Mouse (Mus musculus): ENCODE results near the gene Pabpc4.
"Not testable (repeated sequence)": the region's sequence is repeated elsewhere in the genome, so short reads cannot be mapped to it uniquely, and the experiment has no call there.

Gene Pabpc4

GRCm38 (mm10) chr4:123248971-123249567, 13.1 kb upstream of the Pabpc4 start:
- peak; percentile 39 to 55 for DNase-seq

GRCm38 (mm10) chr4:123252214-123252613, 9.9 kb upstream of the Pabpc4 start:
- DNase-seq = peak; percentile 51 to 65

DNA sequence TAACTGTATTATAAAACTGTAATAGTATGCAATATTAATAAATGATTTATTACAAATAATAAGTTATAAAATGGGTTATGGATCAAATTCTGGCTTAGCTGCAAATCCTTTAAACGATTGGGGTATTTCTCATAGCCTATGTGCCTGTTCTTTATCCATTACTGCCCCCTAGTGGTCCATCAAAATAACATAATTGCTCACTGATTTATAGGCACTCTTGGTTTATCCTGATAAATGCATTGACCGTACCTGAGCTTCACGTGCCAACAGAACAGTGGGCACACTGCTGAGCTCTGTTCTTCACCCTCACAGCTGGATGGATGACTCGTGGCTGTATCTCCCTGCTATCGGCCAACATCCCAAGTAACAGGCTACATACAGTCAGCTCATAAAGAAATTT, 7.5 kb upstream of the Pabpc4 start:
- DNase-seq = no peak

- peak; percentile 40 to 55 for DNase-seq
Measured at GRCm38 (mm10) chr4:123260071-123260746, 1.9 kb upstream of the Pabpc4 start.

DNA sequence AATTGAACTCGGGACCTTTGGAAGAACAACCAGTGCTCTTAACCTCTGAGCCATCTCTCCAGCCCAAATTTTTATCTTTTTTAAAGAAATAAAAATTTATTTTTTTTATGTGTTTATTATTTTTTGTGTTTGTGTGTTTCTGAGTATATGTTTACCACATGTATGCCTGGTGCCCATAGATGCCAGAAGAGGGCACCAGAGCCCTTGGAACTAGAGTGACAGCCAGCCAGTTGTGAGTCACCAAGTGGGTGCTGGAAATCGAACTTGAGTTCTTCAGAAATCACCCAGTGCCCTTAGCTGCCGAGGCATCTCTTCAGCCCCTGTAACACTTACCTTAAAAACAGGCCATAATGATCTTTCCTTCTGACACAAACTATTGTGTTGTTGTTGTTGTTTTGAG, 8.9 kb downstream of the Pabpc4 start:
- no peak for DNase-seq

DNA sequence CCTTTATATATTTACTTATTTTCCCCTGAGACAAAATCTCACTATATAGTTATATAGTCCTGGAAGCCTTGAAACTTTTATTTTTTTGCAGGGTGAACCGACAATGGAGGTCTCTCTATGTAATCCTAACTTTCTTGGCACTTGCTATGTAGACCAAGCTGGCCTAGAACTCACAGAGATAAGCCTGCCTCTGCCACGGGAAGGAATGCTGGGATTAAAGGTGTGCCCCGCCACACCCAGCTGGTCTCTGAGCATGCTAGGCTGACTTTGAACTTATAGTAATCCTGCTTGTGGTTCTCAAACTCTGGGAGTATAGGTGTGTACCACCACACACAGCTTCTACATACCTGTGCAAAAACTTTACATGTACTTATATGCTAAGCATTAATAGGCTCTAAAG, 18.0 kb downstream of the Pabpc4 start:
- DNase-seq = no peak

DNA sequence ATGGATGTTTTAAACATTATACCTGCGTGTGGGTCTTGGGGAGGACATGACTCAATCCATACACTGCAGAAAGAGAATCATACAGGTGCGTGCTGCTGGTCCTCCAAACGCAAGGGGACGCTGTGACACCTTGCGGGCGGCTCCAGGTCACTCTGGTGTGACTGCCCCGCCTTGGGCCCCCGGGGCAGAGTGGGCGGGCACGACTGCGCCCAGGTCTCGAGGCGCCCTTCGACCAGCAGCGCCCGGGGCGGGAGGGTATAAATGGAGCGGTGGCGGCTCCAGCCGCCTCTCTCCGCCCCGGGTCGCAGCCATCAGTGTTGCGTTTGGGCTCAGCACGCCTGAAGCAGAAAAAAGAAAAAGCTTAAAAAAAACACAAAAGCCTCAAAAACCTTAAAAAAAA, 20.3 kb downstream of the Pabpc4 start:
- DNase-seq = peak; percentile 95 to 96

DNA sequence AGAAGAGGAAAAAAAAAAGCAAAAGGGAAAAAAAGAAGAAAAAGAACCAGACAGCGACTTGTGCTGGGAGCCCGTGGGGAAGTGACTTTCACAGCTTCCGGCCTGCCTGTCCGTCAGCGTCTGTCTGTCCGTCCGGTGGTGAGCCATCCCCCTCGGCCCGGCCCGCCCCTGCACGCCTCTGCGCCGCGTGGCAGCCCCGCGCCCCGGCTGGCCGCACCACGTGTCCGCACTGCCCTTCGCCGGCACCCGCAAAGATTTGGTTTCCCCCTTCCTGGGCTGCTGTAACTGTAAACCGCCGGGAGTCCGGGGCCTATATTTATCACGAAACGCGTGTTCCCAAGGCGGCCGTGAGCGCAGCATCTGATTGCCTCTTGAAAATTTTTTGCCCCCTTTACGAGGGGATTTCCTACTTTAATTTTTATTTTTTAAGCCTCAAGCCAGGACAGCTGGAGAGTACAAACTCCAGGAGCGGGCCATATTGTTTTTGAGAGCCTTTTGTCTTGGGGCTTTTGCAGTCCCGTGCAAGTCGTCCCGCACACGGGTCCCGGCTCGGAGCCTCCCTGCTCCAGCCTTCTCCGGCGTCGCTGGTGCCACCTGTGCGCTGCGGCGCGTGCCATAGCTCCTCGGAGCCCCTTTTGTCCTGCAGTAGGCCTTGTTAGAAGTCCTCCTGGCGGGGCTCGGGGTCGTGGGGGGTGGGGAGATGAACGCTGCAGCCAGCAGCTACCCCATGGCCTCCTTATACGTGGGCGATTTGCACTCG, 20.9 kb downstream of the Pabpc4 start:
- peak; percentile 48 to 68 for DNase-seq

GRCm38 (mm10) chr4:123283675-123284064, 21.5 kb downstream of the Pabpc4 start:
- peak; percentile 28 to 46 for DNase-seq

GRCm38 (mm10) chr4:123284731-123285624, 22.8 kb downstream of the Pabpc4 start:
- no peak for DNase-seq

DNA sequence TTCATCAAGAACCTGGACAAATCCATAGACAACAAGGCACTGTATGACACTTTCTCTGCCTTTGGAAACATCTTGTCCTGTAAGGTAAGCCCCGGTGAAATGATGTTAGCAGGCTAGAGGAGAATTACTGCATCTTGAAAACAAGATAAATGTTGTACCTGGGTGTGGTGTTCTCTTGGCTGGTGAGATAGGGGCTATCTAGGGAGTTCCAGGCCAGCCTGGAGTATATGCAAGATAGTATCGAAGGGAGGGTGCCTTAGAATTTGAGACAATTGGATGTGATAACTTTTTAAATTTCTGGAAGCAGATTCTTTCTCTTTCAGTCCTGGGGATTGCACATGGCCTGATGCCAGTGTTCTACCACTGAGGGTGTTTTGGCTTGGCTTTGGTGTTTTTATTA, 24.6 kb downstream of the Pabpc4 start:
- no peak for DNase-seq

DNA sequence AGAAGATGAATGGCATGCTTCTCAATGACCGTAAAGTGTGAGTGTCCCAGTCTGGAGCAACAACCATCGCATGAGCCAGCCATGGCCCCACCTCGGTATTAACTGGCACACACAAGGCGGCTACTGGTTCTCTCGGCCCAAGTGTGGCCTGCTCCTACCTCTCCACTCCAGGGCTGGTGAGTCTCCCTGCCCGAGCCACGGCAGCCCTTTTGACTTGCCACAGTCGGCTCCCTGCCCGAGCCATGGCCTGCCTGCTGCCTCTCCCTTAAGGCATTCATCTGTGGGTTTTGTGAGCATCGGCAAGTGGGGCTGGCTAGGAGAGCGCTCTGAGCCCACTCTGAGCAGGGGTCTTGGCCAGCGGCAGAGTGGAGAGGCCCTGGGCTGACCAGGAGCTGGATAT, 26.9 kb downstream of the Pabpc4 start:
- no peak for DNase-seq

- no peak for DNase-seq
Measured at GRCm38 (mm10) chr4:123292390-123292789, 30.2 kb downstream of the Pabpc4 start.

DNA sequence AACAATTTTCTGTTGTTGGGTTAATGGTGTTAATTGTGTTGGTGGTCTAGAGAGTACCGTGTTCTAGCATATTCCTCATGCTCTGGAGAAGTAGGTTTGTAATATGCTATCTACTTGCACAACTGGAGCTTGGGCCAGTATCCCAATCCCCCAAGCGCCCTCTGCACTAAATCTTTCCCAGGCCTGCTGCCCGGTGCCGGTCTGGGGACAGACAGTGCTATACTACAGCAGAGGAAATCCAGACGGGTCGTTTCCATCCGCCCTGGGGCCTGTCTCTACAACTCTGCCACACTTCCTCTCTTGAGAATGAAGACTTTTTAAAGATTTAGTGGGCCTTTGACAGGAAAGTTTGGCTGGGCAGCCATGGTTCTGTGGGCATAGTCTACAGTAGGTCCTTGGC, 30.8 kb downstream of the Pabpc4 start:
- peak in 1 of 2 experiments; percentile 34 for DNase-seq

DNA sequence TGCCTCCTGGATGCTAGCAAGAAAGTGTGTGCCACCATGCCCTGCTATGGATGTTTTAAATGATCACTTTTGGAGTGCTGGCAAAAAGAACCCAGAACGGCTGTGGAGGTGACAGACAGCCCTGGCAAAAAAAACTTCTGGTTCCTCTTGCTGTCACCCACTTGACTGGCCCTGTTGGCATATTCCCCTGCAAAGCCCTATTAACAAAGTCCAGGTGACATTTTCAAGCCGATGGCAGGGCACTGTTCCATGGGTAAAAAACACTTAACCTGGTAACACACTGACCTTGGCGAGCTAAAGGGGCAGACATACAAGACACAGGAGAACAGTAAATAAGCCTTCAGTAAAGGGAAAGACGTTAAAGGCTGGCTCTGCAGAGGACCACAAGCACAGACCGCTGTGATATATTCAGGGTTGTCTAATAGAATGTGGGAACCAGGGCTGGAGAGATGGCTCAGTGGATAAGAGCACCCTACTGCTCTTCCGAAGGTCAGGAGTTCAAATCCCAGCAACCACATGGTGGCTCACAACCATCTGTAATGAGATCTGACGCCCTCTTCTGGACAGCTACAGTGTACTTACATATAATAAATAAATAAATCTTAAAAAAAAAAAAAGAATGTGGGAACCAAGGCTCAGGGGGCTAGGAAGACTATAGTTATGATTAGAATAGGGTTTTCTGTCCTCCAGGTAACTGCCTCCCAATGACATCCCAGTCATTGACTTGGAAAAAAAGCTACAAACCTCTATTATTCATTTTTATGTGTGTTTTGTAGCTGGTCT, 31.7 kb downstream of the Pabpc4 start:
- DNase-seq = no peak

GRCm38 (mm10) chr4:123295026-123295425, 32.9 kb downstream of the Pabpc4 start:
- DNase-seq = not testable (repeated sequence)

DNA sequence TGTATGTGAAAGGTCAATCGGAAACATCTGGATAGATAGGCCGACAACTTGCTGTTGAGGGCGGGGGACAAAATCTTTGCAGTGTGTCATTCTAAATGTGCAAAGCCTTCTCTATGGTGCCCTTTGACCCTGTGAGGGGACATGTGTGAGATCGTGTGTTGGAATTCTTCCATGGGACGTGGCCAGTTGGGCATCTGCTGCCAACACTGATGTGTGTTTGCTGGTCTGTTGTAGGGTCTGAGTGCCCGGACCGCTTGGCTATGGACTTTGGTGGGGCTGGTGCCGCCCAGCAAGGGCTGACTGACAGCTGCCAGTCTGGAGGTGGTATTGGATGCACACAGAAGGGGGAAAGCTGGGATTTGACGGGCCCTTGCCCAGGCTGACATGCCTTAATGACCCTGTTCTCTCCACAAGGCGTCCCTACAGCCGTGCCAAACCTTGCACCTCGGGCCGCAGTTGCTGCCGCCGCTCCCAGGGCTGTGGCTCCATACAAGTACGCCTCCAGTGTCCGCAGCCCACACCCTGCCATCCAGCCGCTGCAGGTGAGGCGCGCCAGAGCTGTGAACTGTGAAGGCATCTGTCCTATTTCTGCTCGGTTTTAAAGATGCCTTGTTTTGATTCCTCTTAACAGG, 33.5 kb downstream of the Pabpc4 start:
- DNase-seq = no peak

DNA sequence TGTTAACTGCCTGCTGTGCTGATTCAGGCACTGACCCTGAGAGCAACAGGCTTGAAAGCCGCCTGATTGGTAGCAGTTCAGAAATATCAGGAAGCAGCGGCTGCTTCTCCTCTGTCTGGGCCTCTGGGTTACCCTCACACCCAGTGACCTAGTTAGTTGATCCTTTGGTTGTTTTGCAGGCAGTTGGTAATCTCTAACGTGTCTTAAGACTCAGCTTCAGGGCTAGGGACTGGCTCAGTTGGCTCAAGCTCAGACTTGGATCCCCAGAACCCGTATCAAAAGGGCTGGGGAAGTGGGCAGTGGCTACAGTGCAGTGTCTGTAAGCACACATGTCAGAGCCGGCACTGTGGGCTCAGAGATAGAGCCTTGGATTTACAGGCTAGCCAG, 34.0 kb downstream of the Pabpc4 start:
- no peak for DNase-seq

GRCm38 (mm10) chr4:123297195-123297960, 35.2 kb downstream of the Pabpc4 start:
- no peak for DNase-seq

- peak; percentile 43 to 56 for DNase-seq
Measured at GRCm38 (mm10) chr4:123298226-123298625, 36.1 kb downstream of the Pabpc4 start.

Measured in kidney, postnatal 4 days (tissue).